Mouse (Mus musculus): ENCODE results near the gene Dlgap1.
"Not testable (repeated sequence)": the region's sequence is repeated elsewhere in the genome, so short reads cannot be mapped to it uniquely, and the experiment has no call there.

Dlgap1 gene

GRCm38 (mm10) chr17:70797773-70798045, 828.8 kb downstream of the Dlgap1 start:
- DNase-seq (ENCODE audit: low read depth in 2 of 2, low spot score in 2 of 2) = no peak

GRCm38 (mm10) chr17:70799266-70799665, 830.4 kb downstream of the Dlgap1 start:
- no peak for DNase-seq (ENCODE audit: low read depth in 2 of 2, low spot score in 2 of 2)

GRCm38 (mm10) chr17:70802022-70802421, 833.1 kb downstream of the Dlgap1 start:
- no peak for DNase-seq (ENCODE audit: low read depth in 2 of 2, low spot score in 2 of 2)

GRCm38 (mm10) chr17:70805866-70806265, 837.0 kb downstream of the Dlgap1 start:
- no peak for DNase-seq (ENCODE audit: low read depth in 2 of 2, low spot score in 2 of 2)

- no peak for DNase-seq (ENCODE audit: low read depth in 2 of 2, low spot score in 2 of 2)
Measured at GRCm38 (mm10) chr17:70806600-70806999, 837.7 kb downstream of the Dlgap1 start.

GRCm38 (mm10) chr17:70807885-70808284, 839.0 kb downstream of the Dlgap1 start:
- no peak for DNase-seq (ENCODE audit: low read depth in 2 of 2, low spot score in 2 of 2)

- DNase-seq (ENCODE audit: low read depth in 2 of 2, low spot score in 2 of 2) = no peak
Measured at GRCm38 (mm10) chr17:70808837-70809236, 840.0 kb downstream of the Dlgap1 start.

GRCm38 (mm10) chr17:70809776-70810175, 840.9 kb downstream of the Dlgap1 start:
- DNase-seq (ENCODE audit: low read depth in 2 of 2, low spot score in 2 of 2) = no peak

GRCm38 (mm10) chr17:70810795-70811194, 841.9 kb downstream of the Dlgap1 start:
- no peak for DNase-seq (ENCODE audit: low read depth in 2 of 2, low spot score in 2 of 2)

- no peak for DNase-seq (ENCODE audit: low read depth in 2 of 2, low spot score in 2 of 2)
Measured at GRCm38 (mm10) chr17:70815001-70815400, 846.1 kb downstream of the Dlgap1 start.

- no peak for DNase-seq (ENCODE audit: low read depth in 2 of 2, low spot score in 2 of 2)
Measured at GRCm38 (mm10) chr17:70817862-70818451, 849.1 kb downstream of the Dlgap1 start.

GRCm38 (mm10) chr17:70823083-70823482, 854.2 kb downstream of the Dlgap1 start:
- no peak for DNase-seq (ENCODE audit: low read depth in 2 of 2, low spot score in 2 of 2)

GRCm38 (mm10) chr17:70826227-70826626, 857.4 kb downstream of the Dlgap1 start:
- DNase-seq (ENCODE audit: low read depth in 2 of 2, low spot score in 2 of 2) = no peak

- not testable (repeated sequence) for DNase-seq (ENCODE audit: low read depth in 2 of 2, low spot score in 2 of 2)
Measured at GRCm38 (mm10) chr17:70827463-70828179, 858.7 kb downstream of the Dlgap1 start.

- DNase-seq (ENCODE audit: low read depth in 2 of 2, low spot score in 2 of 2) = no peak
Measured at GRCm38 (mm10) chr17:70828180-70828528, 859.3 kb downstream of the Dlgap1 start.

GRCm38 (mm10) chr17:70828569-70828968, 859.7 kb downstream of the Dlgap1 start:
- DNase-seq (ENCODE audit: low read depth in 2 of 2, low spot score in 2 of 2) = no peak

- DNase-seq (ENCODE audit: low read depth in 2 of 2, low spot score in 2 of 2) = no peak
Measured at GRCm38 (mm10) chr17:70829217-70829616, 860.3 kb downstream of the Dlgap1 start.

GRCm38 (mm10) chr17:70829943-70830715, 861.3 kb downstream of the Dlgap1 start:
- DNase-seq (ENCODE audit: low read depth in 2 of 2, low spot score in 2 of 2) = no peak

GRCm38 (mm10) chr17:70831591-70831990, 862.7 kb downstream of the Dlgap1 start:
- no peak for DNase-seq (ENCODE audit: low read depth in 2 of 2, low spot score in 2 of 2)

- no peak for DNase-seq (ENCODE audit: low read depth in 2 of 2, low spot score in 2 of 2)
Measured at GRCm38 (mm10) chr17:70832544-70832943, 863.7 kb downstream of the Dlgap1 start.

- no peak for DNase-seq (ENCODE audit: low read depth in 2 of 2, low spot score in 2 of 2)
Measured at GRCm38 (mm10) chr17:70834430-70834965, 865.6 kb downstream of the Dlgap1 start.

All from CD8-positive naive resting alpha-beta T cell, adult 2 months (primary cell).